10 mouse cellular contexts compared by ENCODE assay signal in genomic region chr14:124192815-124193142, GRCm38 (mm10).
A peak's percentile ranks its signal among the peaks of the same experiment; 100 is the strongest.
DNase-seq lines count a peak whose midpoint lies in the region; ATAC-seq and TF ChIP-seq lines count a peak whose summit lies in the region.
"Had no signal": no experiment of that assay in that cellular context is flagged by ENCODE, and none has a peak within 500 bp of the region (broad histone marks: within the 10 kb centered on the region; RNA-seq: fewer than 3 reads in every experiment).

No protein-coding gene starts in this region.

- DNase-seq in kidney, postnatal 36 days = no peak
- DNase-seq in cerebellum, adult 8-10 months = peak; percentile 23
- no peak for DNase-seq in heart, postnatal 0 days (ENCODE audit: low spot score)
- no peak for DNase-seq in right cerebral cortex, adult 18-20 months
- no peak for DNase-seq in right cerebral cortex, postnatal 36 days (ENCODE audit: low spot score in 2 of 2)
- no peak for DNase-seq in lung, postnatal 0 days (ENCODE audit: low spot score)

- WGBS in kidney, embryonic 15.5 days = 6% methylated on average over 14 of the region's 15 CpGs
- 7% methylated on average over 15 of the region's 15 CpGs for WGBS in heart, postnatal 0 days
- 4% methylated on average over 15 of the region's 15 CpGs for WGBS in midbrain, embryonic 15.5 days
- 2% methylated on average over 15 of the region's 15 CpGs for WGBS in lung, postnatal 0 days

- no peak overlapping the region for H3K27ac ChIP-seq in kidney, embryonic 15.5 days
- no peak overlapping the region for H3K27ac ChIP-seq in heart, postnatal 0 days (ENCODE audit: low read depth)
- peak overlapping the region; percentile 80 for H3K27ac ChIP-seq in midbrain, embryonic 15.5 days
- H3K27ac ChIP-seq in lung, postnatal 0 days (ENCODE audit: low read length) = no peak overlapping the region
- H3K27ac ChIP-seq: lung, embryonic 15.5 days had no signal

- no peaks in the 10 kb centered on the region for H3K36me3 ChIP-seq in kidney, embryonic 15.5 days
- no peaks in the 10 kb centered on the region for H3K36me3 ChIP-seq in heart, postnatal 0 days (replicated peaks; ENCODE audit: control insufficient read depth, insufficient read depth, low read length)
- H3K36me3 ChIP-seq in midbrain, embryonic 15.5 days (replicated peaks) = no peaks in the 10 kb centered on the region
- no peaks in the 10 kb centered on the region for H3K36me3 ChIP-seq in lung, postnatal 0 days (ENCODE audit: insufficient read depth, low read length)
- H3K36me3 ChIP-seq: G1E; lung, embryonic 15.5 days had no signal

- peak overlapping the region; percentile 57 for H3K4me2 ChIP-seq in kidney, embryonic 15.5 days
- peak overlapping the region; percentile 30 for H3K4me2 ChIP-seq in heart, postnatal 0 days (ENCODE audit: low read depth, low read length)
- H3K4me2 ChIP-seq in midbrain, embryonic 15.5 days = peak overlapping the region; percentile 92
- H3K4me2 ChIP-seq in lung, postnatal 0 days (replicated peaks; ENCODE audit: low read depth, low read length) = no peak overlapping the region

- H3K4me1 ChIP-seq in kidney, embryonic 15.5 days = peaks cover 12% of the 10 kb centered on the region
- no peaks in the 10 kb centered on the region for H3K4me1 ChIP-seq in heart, postnatal 0 days (ENCODE audit: control insufficient read depth, insufficient read depth)
- peaks cover 13% of the 10 kb centered on the region for H3K4me1 ChIP-seq in midbrain, embryonic 15.5 days
- no peaks in the 10 kb centered on the region for H3K4me1 ChIP-seq in lung, postnatal 0 days (ENCODE audit: insufficient read depth, low read depth, low read length)
- H3K4me1 ChIP-seq: lung, embryonic 15.5 days had no signal

- no peak for ATAC-seq in kidney, embryonic 15.5 days (replicated peaks; ENCODE audit: low FRiP score)
- no peak for ATAC-seq in heart, postnatal 0 days (ENCODE audit: insufficient read depth, low read depth)
- ATAC-seq in midbrain, embryonic 15.5 days (replicated peaks) = peak; percentile 68
- ATAC-seq in lung, postnatal 0 days = no peak

- H3K27me3 ChIP-seq in kidney, embryonic 15.5 days = peaks cover 41% of the 10 kb centered on the region
- peaks cover 24% of the 10 kb centered on the region for H3K27me3 ChIP-seq in heart, postnatal 0 days (ENCODE audit: control insufficient read depth, insufficient read depth, low read length)
- 0 out of 2 replicates have a peak, but pooled peaks cover 5% of the 10 kb centered on the region for H3K27me3 ChIP-seq in midbrain, embryonic 15.5 days (replicated peaks)
- 0 out of 2 replicates have a peak, but pooled peaks cover 4% of the 10 kb centered on the region for H3K27me3 ChIP-seq in lung, postnatal 0 days (replicated peaks; ENCODE audit: insufficient read depth, low read length)

- no peaks in the 10 kb centered on the region for H3K9me3 ChIP-seq in kidney, embryonic 15.5 days (replicated peaks)
- no peaks in the 10 kb centered on the region for H3K9me3 ChIP-seq in heart, postnatal 0 days (replicated peaks; ENCODE audit: control insufficient read depth, low read length)
- no peaks in the 10 kb centered on the region for H3K9me3 ChIP-seq in midbrain, embryonic 15.5 days
- H3K9me3 ChIP-seq in lung, postnatal 0 days (ENCODE audit: low read length) = no peaks in the 10 kb centered on the region
- H3K9me3 ChIP-seq: lung, embryonic 15.5 days had no signal

- H3K9ac ChIP-seq in kidney, embryonic 15.5 days = no peak overlapping the region
- H3K9ac ChIP-seq in heart, postnatal 0 days (replicated peaks; ENCODE audit: low read depth, low read length) = no peak overlapping the region
- H3K9ac ChIP-seq in midbrain, embryonic 15.5 days = peak overlapping the region; percentile 70
- H3K9ac ChIP-seq in lung, postnatal 0 days (replicated peaks; ENCODE audit: low read depth) = no peak overlapping the region
- H3K9ac ChIP-seq: lung, embryonic 15.5 days had no signal

- no peak for TF ChIP-seq CTCF in heart, postnatal 0 days (IDR thresholded peaks at IDR 0.05; ENCODE audit: low read depth)
- no peak for TF ChIP-seq CTCF in lung, postnatal 0 days (IDR thresholded peaks at IDR 0.05)

- TF ChIP-seq EP300 in heart, postnatal 0 days (IDR thresholded peaks at IDR 0.05; ENCODE audit: low read depth) = no peak
- no peak for TF ChIP-seq EP300 in lung, postnatal 0 days (IDR thresholded peaks at IDR 0.05)

- peak overlapping the region; percentile 33 for H3K4me3 ChIP-seq in kidney, embryonic 15.5 days (replicated peaks)
- 0 out of 2 replicates have a peak overlapping the region, but pooled peaks have one; percentile 0 for H3K4me3 ChIP-seq in heart, postnatal 0 days (ENCODE audit: low read depth, low read length)
- peak overlapping the region; percentile 62 for H3K4me3 ChIP-seq in midbrain, embryonic 15.5 days
- no peak overlapping the region for H3K4me3 ChIP-seq in lung, postnatal 0 days (ENCODE audit: low read depth, low read length)
- H3K4me3 ChIP-seq: lung, embryonic 15.5 days had no signal
